Mouse (Mus musculus): ENCODE measurements around the gene Actr8. TPM values are rescaled to one million over a fixed set of nuclear protein-coding genes. Genes with fewer than 3 reads are reported as not detected.

Actr8 gene
- 45.6 TPM for polyA plus RNA-seq (2017; shearing (Covaris generic))

DNA sequence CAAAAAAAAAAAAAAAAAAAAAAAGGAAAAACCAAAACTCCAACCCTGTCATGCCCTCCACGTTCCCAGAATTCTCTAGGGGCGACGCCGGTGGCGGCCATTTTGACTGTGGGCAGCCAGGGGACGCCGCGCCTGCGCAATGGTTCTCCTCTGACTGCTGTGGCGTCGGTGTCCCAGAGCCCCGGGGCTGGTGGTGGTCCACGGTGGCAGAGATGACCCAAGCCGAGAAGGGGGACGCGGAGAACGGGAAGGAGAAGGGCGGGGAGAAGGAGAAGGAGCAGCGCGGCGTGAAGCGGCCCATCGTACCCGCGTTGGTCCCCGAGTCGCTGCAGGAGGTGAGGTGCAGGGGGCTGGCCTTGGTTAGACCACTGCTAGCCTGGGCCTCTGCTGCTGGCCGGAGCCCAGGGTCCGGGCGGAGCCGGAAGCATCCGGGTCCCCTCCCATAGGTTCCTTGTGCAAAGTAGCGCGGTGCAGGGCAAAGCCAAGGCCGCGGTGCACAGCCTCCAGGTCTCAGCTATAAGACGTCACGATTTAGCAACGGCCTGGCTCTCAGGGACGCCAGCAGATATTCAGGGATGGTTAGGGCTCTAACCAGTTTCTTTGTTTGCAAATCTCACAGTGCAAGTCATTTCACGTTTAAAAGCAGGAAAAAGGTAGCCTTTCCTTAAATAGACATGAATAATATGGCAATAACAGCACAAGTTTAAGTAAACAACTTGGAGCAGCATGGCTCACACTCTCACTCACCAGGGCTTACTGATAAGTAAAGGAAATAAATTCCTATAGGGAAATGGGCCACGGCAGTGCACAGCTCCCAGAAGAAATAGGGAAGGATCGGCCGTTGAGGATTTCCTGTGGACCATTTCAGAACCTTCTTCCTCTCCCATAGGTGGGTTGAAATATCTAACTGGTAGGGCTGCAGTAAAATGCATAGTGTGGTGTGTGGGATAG lies at the start of gene Actr8:
Gene Actr8 (plus strand): TSS at position 84 of the 951 bp plus-strand sequence.

DNA sequence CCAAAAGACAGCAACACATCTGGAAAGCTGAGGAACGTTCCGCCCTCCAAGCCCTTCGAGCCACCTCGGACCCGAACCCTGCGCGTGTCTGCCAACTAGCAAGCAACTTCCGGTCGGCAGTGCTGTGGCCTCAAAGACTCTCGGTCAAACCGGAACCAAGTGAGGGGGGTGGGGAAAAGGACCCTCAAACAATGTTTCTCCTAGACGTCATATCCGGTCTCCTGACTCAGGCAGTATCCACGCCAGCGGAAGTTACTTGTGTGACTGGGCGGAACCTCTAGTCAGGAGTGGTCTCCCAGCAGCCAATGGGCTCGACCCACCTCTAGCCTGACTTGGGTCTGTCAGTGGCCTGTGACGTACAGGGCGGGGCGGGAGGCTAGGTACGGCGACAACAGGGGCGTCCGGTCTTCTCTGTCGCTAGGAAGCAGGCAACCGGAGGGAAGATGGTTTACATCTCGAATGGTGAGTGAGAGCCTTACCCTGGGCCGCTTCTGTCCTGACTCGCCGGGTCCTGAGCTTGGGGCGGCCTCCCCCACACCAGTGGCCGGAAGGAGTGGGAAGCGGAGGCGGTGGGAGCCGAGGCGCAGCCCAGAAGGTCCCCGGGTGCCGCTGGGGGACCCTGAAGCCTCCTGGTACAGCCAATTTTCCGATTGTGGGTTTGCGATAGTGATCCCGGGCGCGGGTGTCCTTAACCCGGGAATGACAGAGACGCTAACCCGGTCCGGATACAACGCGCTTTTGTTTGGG lies 9.9 kb upstream of the Actr8 start, which contains the start of gene Selenok:
Gene Selenok (plus strand): TSS at position 234 of the 747 bp plus-strand sequence.

DNA sequence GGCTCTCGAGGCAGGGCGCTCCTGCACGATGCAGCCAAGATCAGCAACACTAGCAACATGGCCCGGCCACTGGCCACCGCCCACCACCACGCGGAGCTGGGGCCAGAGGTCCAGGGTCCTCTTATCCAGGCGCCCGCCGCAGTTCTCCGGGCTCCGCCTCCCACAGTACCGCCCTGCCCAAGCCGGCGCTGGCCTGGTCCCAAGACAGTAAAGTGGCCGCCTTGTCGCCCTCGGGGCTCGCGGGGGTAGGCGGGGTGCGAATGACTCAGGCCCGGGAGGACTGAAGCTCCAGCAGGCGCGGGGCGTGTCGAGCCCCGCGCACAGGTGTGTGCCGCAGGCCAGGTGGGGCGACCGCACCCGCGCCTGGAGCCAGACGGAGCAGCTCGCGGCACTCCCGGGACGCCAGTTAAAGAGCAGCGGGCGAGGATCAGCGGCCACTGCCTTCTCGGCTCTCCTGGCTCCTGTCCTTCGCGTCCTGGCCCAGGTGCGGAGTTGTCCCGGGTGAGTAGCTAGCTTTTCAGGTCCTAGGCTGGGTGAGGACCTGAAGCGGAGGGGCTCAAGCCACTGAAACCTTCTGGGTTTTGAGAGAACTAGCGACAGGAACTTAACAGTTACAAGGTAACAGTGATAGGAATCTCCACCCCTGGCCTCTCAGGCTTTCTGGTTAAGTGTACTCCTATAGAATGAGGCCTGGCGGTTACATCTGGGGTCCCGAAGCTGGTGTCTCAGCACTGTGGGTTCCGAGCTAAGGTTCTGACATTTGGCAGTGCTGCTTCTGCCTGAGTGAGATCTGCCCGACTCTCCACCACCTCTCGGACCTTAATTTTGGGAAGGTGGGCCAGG lies 30.8 kb downstream of the Actr8 start, which contains the start of the genes Il17rb and Chdh:
Gene Il17rb (minus strand): TSS at position 164 of the 843 bp plus-strand sequence.
Gene Chdh (plus strand): TSS at position 291 of the 843 bp plus-strand sequence.

Other genes starting within 250 kb of the Actr8 start
- 399 TPM for gene Selenok, start 10.0 kb upstream of the Actr8 start, polyA plus RNA-seq (2017; shearing (Covaris generic))
- not detected for gene Il17rb, start 30.6 kb downstream of the Actr8 start, polyA plus RNA-seq (2017; shearing (Covaris generic))
- gene Chdh, start 30.7 kb downstream of the Actr8 start, polyA plus RNA-seq (2017; shearing (Covaris generic)), result 0.18 TPM